Mouse (Mus musculus) testis, adult 2 months (tissue): ENCODE results near the gene Crip1. TPM values are rescaled to one million over a fixed set of nuclear protein-coding genes. Genes with fewer than 3 reads are reported as not detected.
A peak's percentile ranks its signal among the peaks of the same experiment; 100 is the strongest.

Source experiments
- H3K27ac ChIP-seq: fragments of 200-500 bp; 2 replicates; pipeline ENCODE4 v1.5.1; 2012; ENCODE audit warnings: low read depth, low read length; ENCODE audit not compliant: control insufficient read depth, insufficient read depth
- H3K27me3 ChIP-seq: fragments of 200-500 bp; 2 replicates; pipeline ENCODE4 v1.6.1; 2012; ENCODE audit warnings: mild to moderate bottlenecking, low read length, moderate library complexity; ENCODE audit not compliant: control insufficient read depth, insufficient read depth
- H3K36me3 ChIP-seq: fragments of 200-500 bp; 2 replicates; pipeline ENCODE4 v1.6.1; 2012; ENCODE audit warnings: mild to moderate bottlenecking, low read length; ENCODE audit not compliant: control insufficient read depth, insufficient read depth
- H3K4me1 ChIP-seq: fragments of 200-500 bp; 2 replicates; pipeline ENCODE4 v1.6.1; 2012; ENCODE audit warnings: low read length; ENCODE audit not compliant: control insufficient read depth, insufficient read depth
- H3K4me3 ChIP-seq: fragments of 200-500 bp; 2 replicates; pipeline ENCODE4 v1.5.1; 2012; ENCODE audit warnings: low read depth, mild to moderate bottlenecking, low read length, moderate library complexity, mixed read lengths; ENCODE audit not compliant: control insufficient read depth
- CTCF ChIP-seq: fragments of 200-500 bp; IDR thresholded peaks from 2 replicates; pipeline ENCODE4 v1.5.1; 2012; ENCODE audit warnings: low read depth, mild to moderate bottlenecking, inconsistent platforms, low read length, moderate library complexity; ENCODE audit not compliant: control insufficient read depth, insufficient read depth, insufficient replicate concordance
- POLR2A ChIP-seq: fragments of 200-500 bp; IDR thresholded peaks from 2 replicates; pipeline ENCODE4 v1.6.1; 2012; ENCODE audit warnings: low read depth, mild to moderate bottlenecking, inconsistent platforms, low read length, moderate library complexity; ENCODE audit not compliant: control insufficient read depth
- polyA plus RNA-seq: library from polyadenylated mRNA; depleted of rRNA; stranded (reverse); fragments of >200 nt; gene quantifications from 2 replicates; pipeline ENCODE4 v1.2.3, GENCODE M21; 2012

Gene Crip1
- polyA plus RNA-seq, 1 experiment: 30.4 TPM

DNA sequence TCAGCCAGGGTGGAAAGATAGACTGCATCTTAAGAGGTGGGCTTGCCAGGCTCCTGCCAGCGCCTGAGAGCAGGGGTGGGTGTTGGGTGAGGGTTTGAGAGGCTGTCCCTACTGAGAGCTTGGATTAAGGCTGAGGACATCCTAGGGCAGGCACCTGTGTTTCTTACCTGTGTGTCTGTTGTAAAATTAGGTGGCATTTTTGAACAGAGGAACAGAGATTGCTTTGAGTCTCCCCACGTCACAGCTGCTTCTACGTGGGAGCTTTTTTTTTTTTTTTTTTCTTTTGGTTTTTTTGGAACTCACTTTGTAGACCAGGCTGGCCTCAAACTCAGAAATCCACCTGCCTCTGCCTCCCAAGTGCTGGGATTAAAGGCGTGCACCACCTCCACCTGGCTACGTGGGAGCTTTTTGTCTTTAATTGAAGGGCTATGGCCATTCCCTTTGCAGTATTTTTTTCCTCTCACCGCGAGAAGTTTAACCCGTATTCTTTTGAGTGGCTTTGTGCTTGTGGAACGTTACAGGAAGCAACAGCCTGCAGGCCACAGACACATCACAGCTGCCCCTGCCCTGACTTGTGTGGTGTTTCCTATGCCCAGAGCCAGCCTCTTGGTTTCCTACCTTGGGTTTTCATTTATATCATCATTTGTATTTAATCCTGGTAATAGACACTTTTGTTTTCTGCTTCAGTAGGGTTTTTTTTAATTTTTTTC lies 44.7 kb upstream of the Crip1 start:
- Histone ChIP-seq H3K4me3 (no peak overlapping the region), H3K36me3 (no peaks in the 10 kb centered on the region), H3K27me3 (no peaks in the 10 kb centered on the region), H3K4me1 (peaks cover 24% of the 10 kb centered on the region), H3K27ac (no peak overlapping the region)
- TF ChIP-seq POLR2A (no peak), CTCF (no peak)

DNA sequence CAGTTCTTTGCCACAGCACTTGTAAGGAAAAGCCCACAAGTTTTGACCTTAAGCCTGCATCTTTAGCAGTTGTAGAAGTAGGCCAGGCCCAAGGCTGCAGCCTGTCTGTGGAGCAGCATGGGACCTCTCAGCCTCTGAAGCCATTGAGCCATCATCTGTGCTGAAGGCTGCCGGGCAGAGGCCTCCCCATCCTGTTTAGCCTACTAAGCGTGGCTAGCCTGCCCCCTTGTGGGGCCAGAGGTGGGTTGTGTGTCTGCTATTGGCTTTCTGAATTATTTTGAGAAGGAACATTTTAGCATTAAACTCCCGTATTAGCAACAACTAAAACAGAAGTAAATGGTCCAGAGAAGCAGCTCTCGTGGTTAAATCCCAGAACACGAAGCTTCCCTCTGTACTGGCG lies 43.7 kb upstream of the Crip1 start:
- no peaks in the 10 kb centered on the region for H3K36me3 ChIP-seq

DNA sequence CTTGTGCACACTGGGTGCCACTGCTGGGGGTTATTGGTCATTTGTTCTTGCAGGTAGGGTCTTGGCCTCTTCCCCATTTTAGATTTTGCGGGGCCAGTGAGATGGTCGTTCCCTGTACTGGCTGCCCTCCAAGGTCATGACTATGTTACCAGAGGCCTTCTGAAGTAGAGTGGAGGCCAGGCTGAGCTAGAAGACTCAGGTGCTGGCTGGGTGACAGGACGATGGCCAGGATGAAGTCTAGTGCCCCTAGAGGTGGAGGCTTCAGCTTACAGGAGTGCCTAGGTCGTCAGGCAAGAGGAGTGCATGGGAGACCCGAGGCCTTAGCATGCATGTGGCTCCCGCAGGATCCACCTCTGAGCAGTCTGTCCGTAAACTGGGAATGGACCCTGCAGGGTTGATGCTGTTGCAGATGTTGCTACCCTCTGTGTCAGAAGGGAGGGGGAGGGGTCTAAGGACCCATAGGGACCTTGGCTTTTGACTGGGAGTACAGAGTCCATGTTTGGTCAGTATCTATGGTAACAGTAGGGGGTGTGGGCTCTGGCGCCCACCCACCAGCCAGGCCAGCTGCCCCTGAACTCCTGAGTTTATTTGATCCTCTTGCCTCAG lies 42.2 kb upstream of the Crip1 start:
- no peaks in the 10 kb centered on the region for H3K27me3 ChIP-seq
- TF ChIP-seq CTCF: peak; percentile 32; the same call in 1 of the 2 replicates
- no peak for TF ChIP-seq POLR2A
- H3K36me3 ChIP-seq: no peaks in the 10 kb centered on the region
- peaks cover 10% of the 10 kb centered on the region for H3K4me1 ChIP-seq
- peak overlapping the region; percentile 11 for H3K4me3 ChIP-seq
- no peak overlapping the region for H3K27ac ChIP-seq

More for the DNA sequence above, 43.7 kb upstream of the Crip1 start:
- H3K27ac ChIP-seq: no peak overlapping the region
- no peaks in the 10 kb centered on the region for H3K27me3 ChIP-seq
- no peak overlapping the region for H3K4me3 ChIP-seq
- H3K4me1 ChIP-seq: peaks cover 15% of the 10 kb centered on the region
- TF ChIP-seq CTCF (peak; percentile 47; the same call in 1 of the 2 replicates), POLR2A (no peak)

DNA sequence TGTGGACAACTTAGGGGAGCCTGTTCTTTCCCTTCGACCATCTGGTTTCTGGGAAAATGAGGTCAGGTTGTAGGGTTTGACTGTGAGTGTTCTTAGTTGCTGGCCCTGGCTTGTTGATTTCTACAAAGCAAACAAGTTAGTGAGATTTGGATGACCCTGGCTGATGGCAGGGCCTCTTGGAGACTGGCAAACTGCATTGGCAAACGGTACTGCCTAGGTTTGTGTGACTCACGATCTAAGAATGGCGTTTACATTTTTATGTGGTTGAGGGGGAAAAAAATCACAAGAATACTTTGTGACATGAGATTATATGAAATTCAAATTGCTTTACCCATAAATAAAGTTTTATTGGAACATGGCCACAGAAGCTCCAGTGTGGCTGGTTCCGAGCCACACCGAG lies 39.7 kb upstream of the Crip1 start:
- no peaks in the 10 kb centered on the region for H3K36me3 ChIP-seq
- H3K4me1 ChIP-seq: peaks cover 5% of the 10 kb centered on the region; the same call in 1 of the 2 replicates
- H3K27ac ChIP-seq: no peak overlapping the region
- H3K4me3 ChIP-seq: no peak overlapping the region
- TF ChIP-seq CTCF: no peak
- TF ChIP-seq POLR2A: no peak
- no peaks in the 10 kb centered on the region for H3K27me3 ChIP-seq

DNA sequence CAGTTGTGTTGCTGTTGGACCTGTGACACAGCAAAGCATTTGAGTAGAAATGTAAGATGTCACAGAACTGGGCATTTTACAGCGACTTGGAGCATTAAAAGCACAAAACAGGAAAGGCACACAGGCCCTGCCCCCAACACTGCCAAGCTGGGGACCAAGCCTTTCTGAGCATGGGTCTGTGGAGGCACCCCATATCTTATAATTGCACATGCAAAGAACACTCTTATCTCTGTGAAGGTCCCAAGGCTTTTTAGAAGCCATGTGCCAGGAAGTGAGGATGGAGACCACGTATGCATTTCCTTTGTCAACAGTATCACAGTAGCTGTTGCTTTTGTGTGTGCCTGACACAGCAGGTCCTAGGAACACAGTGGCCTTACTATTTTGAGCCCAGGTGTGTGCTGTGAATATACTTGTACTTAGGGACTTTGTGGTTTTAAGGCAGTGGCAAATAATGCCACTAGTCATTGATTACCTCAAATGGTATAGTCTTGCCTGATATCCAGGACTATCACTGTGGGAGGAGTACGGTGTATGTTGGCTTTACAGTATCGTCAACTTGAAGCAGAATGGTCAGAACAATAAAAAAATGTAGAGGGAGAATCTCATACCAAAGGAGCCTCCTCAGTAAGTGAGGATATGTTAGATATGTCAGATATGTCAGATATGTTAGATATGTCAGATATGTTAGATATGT lies 38.5 kb upstream of the Crip1 start:
- H3K27me3 ChIP-seq: no peaks in the 10 kb centered on the region
- H3K4me3 ChIP-seq: no peak overlapping the region
- H3K4me1 ChIP-seq: peaks cover 5% of the 10 kb centered on the region; the same call in 1 of the 2 replicates
- no peak overlapping the region for H3K27ac ChIP-seq
- TF ChIP-seq POLR2A: no peak
- no peaks in the 10 kb centered on the region for H3K36me3 ChIP-seq

DNA sequence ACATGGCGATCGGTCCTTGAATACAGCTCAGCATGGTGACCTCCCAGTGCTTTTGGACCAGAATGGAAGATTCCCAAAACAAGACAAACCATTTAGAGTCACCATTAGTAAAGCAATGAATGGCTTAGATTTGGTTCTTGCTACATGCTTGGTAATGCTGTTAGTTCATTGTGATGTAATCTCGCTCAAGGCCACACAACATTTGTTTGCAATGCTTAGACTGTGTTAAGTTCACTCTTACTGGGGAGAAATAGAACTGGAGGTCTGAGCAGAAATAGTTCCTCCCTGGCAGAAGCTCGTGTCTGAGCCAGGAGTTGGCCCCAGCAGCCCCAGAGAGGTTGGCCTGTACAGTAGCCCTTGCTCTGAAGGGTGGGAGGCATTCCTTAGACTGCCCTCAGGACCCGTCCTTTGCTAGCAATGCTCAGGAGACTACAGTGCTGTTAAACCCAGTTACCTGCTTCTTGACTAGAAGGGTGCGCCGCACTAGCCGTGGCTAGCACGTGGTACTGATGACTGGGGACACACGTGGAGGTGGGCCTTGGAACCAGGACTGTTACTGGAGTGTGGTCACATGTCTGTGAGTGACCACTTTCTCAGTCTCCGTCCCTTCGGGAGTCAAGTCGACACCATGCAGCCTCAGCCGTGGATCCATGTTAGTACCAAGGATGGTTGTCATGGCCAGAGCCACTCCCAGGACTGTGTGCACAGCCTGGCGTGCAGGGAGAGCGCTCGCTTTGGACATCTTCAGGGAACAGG lies 37.4 kb upstream of the Crip1 start:
- TF ChIP-seq POLR2A: no peak
- no peak for TF ChIP-seq CTCF
- H3K4me3 ChIP-seq: no peak overlapping the region
- peaks cover 5% of the 10 kb centered on the region; the same call in 1 of the 2 replicates for H3K4me1 ChIP-seq
- no peaks in the 10 kb centered on the region for H3K27me3 ChIP-seq
- H3K27ac ChIP-seq: no peak overlapping the region
- H3K36me3 ChIP-seq: no peaks in the 10 kb centered on the region

DNA sequence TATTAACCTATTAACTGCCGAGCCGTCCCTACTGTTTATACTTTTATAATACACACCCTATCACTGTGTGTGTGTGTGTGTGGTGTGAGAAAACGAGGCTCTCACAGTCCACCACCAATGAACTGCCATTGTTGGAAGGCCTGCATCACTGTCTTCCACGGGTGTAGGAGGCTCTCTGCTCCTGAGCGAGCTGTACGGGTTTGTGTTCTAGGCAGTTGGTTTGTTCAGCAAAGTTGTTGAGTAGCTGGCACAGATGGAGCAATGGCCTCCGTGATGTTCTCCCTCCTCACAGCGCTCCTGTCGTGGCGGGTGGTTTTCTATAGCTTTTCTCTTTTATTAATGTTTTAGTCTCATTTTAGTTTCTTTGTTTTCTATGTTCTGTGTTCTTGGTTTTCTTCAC lies 36.3 kb upstream of the Crip1 start:
- no peak overlapping the region for H3K4me3 ChIP-seq
- no peaks in the 10 kb centered on the region for H3K4me1 ChIP-seq
- no peak overlapping the region for H3K27ac ChIP-seq
- H3K27me3 ChIP-seq: no peaks in the 10 kb centered on the region
- no peak for TF ChIP-seq CTCF
- TF ChIP-seq POLR2A: no peak
- H3K36me3 ChIP-seq: no peaks in the 10 kb centered on the region
